Mouse (Mus musculus) ES-E14 (cell line): ENCODE results near the gene Adgrb3. TPM values are rescaled to one million over a fixed set of nuclear protein-coding genes. Genes with fewer than 3 reads are reported as not detected.
"Not testable (repeated sequence)": the region's sequence is repeated elsewhere in the genome, so short reads cannot be mapped to it uniquely, and the experiment has no call there.

Source experiments
- DNase-seq: peaks from one replicate; pipeline ENCODE4 v3.0.0-alpha.2; 2013; ENCODE audit warnings: low read depth, low spot score
- H3K27ac ChIP-seq: 2 replicates; pipeline ENCODE4 v1.5.1; 2012; ENCODE audit warnings: low read depth, mild to moderate bottlenecking, low read length, moderate library complexity, mixed read lengths; ENCODE audit not compliant: poor library complexity, insufficient read depth, severe bottlenecking
- H3K36me3 ChIP-seq: 2 replicates; pipeline ENCODE4 v1.6.1; 2012; ENCODE audit warnings: mild to moderate bottlenecking, low read length, moderate library complexity, mixed read lengths; ENCODE audit not compliant: control insufficient read depth, poor library complexity, insufficient read depth, severe bottlenecking
- H3K4me1 ChIP-seq, 2 experiments: fragments of 150-350 bp in 1 of 2; sonication (generic) in 1 of 2; 2 replicates each; pipeline ENCODE4 v1.6.1; 2012; ENCODE audit warnings: low read length in 2 of 2, mild to moderate bottlenecking in 1 of 2, mixed read lengths in 1 of 2; ENCODE audit not compliant: control insufficient read depth in 2 of 2, insufficient read depth in 2 of 2, poor library complexity in 1 of 2
- H3K4me3 ChIP-seq, 2 experiments: fragments of 150-350 bp in 1 of 2; sonication (generic) in 1 of 2; 2 replicates each; pipeline ENCODE4 v1.5.1; 2012; ENCODE audit warnings: low read length in 2 of 2, low read depth in 1 of 2, mild to moderate bottlenecking in 1 of 2, mixed read lengths in 1 of 2; ENCODE audit not compliant: insufficient read depth in 1 of 2, poor library complexity in 1 of 2, severe bottlenecking in 1 of 2
- H3K9ac ChIP-seq: 2 replicates; pipeline ENCODE4 v1.6.1; 2012; ENCODE audit warnings: low read depth, mild to moderate bottlenecking, low read length, mixed read lengths; ENCODE audit not compliant: poor library complexity, insufficient read depth, severe bottlenecking
- H3K9me3 ChIP-seq: fragments of 150-350 bp; sonication (generic); 2 replicates; pipeline ENCODE4 v1.6.1; 2012; ENCODE audit warnings: low read depth, mild to moderate bottlenecking, low read length; ENCODE audit not compliant: control insufficient read depth, insufficient read depth
- CHD2 ChIP-seq: IDR thresholded peaks from 2 replicates; pipeline ENCODE4 v1.6.1; 2014; ENCODE audit warnings: mild to moderate bottlenecking, low read depth, low read length, inconsistent platforms
- HCFC1 ChIP-seq: IDR thresholded peaks from 2 replicates; pipeline ENCODE4 v1.6.1; 2012; ENCODE audit warnings: low read length, inconsistent platforms, borderline replicate concordance; ENCODE audit not compliant: insufficient read depth
- MAFK ChIP-seq: IDR thresholded peaks from 2 replicates; pipeline ENCODE4 v1.6.1; 2014; ENCODE audit warnings: mild to moderate bottlenecking, low read depth, low read length, inconsistent platforms; ENCODE audit not compliant: insufficient read depth
- ZC3H11A ChIP-seq: IDR thresholded peaks from 2 replicates; pipeline ENCODE4 v1.6.1; 2012; ENCODE audit warnings: low read depth, mild to moderate bottlenecking, inconsistent platforms, low read length, borderline replicate concordance
- ZNF384 ChIP-seq: IDR thresholded peaks from 2 replicates; pipeline ENCODE4 v1.6.1; 2012; ENCODE audit warnings: low read depth, low read length, inconsistent platforms
- in situ Hi-C, 2 experiments: fragments of 600-800 bp; cut with MboI; formaldehyde crosslinking; loops; one replicate each; pipeline ENCODE4 v1.15.1; 2025; ENCODE audit warnings: low sequenced_read_pairs in 2 of 2, inconsistent platforms in 1 of 2; ENCODE audit not compliant: unreplicated experiment in 2 of 2
- total RNA-seq: library from RNA; depleted of rRNA; stranded (reverse); fragments of 300-350 nt; gene quantifications from 2 replicates; pipeline ENCODE4 v1.2.3, GENCODE M21; 2012

Adgrb3 gene
- total RNA-seq, 1 experiment, result 0.27 TPM

DNA sequence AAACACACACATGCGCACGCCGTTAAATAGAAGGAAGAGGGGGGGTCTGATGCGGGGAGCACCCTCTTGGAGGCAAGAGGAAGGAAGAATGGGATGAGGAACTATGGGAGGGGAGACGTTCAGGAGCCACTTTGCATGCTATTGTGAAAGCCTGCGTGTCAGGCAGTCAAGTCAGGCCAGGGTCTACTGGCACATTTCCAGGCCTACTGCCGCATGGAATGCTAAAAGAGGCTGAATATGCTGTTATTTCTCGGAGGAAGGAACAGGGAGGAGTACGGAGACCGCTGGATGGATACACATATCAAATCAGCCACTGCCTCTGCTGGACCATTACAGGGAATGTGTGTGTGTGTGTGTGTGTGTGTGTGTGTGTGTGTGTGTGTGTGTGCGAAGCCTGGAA, 355.0 kb downstream of the Adgrb3 start:
- Histone ChIP-seq H3K4me3 (no peak overlapping the region), H3K4me1 (no peaks in the 10 kb centered on the region), H3K27ac (no peak overlapping the region), H3K9ac (no peak overlapping the region), H3K9me3 (no peaks in the 10 kb centered on the region), H3K36me3 (no peaks in the 10 kb centered on the region)
- TF ChIP-seq HCFC1 (no peak), ZNF384 (no peak), CHD2 (no peak), ZC3H11A (no peak), MAFK (no peak)
- no peak for DNase-seq
- in situ Hi-C loops, result no loop called here

DNA sequence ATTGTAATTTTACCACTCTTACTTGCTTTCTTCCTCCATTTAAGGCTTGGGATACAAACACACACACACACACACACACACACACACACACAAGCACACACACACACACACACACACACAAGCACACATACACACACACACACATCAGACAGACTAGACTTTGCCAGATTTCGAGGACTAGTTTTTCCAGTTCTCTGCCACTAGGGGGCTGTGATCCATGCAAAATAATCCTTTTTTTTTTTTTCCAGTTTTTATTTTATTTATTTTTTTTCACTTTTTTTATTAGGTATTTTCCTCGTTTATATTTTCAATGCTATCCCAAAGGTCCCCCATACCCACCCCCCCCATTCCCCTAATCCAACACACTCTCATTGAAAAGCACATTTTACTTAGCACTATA, 357.9 kb downstream of the Adgrb3 start:
- H3K4me1 ChIP-seq, H3K4me3 ChIP-seq, H3K36me3 ChIP-seq, DNase-seq, in situ Hi-C loops, H3K27ac ChIP-seq, H3K9ac ChIP-seq, H3K9me3 ChIP-seq: not testable (repeated sequence)

DNA sequence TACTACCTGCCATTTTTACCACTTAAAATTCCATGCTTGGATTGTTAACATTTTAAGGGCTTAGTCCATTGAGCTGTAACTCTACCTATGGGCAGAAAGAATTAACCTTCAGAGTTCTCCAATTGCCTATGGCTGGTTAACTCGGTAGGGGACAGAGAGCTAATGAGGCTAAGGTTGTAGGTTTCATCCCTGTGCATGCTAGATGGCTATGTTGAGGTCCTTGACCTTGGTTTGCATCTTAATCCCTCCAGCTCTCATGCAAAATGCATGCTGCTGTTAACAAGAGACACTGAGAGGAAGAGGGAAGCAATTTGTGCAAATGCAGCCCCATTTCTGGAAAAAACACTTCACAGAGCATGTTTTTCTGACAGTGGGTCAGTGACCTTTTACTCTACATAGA, 366.9 kb downstream of the Adgrb3 start:
- Histone ChIP-seq H3K9me3 (no peaks in the 10 kb centered on the region), H3K9ac (no peak overlapping the region), H3K4me1 (no peaks in the 10 kb centered on the region; a peak in 1 of 4 replicates), H3K27ac (no peak overlapping the region), H3K36me3 (no peaks in the 10 kb centered on the region), H3K4me3 (no peak overlapping the region)
- TF ChIP-seq ZNF384 (no peak), CHD2 (no peak), ZC3H11A (no peak), MAFK (no peak), HCFC1 (no peak)
- DNase-seq, result no peak
- in situ Hi-C loops, result no loop called here

GRCm38 (mm10) chr1:25435506-25435905, 394.0 kb downstream of the Adgrb3 start:
- no peak overlapping the region for H3K4me3 ChIP-seq
- in situ Hi-C loops, result no loop called here

GRCm38 (mm10) chr1:25430219-25430862, 399.2 kb downstream of the Adgrb3 start:
- Histone ChIP-seq H3K36me3 (no peaks in the 10 kb centered on the region), H3K4me1 (no peaks in the 10 kb centered on the region), H3K27ac (no peak overlapping the region), H3K9ac (no peak overlapping the region), H3K4me3 (no peak overlapping the region), H3K9me3 (no peaks in the 10 kb centered on the region)
- in situ Hi-C loops, result no loop called here
- DNase-seq, result no peak
- no peak for TF ChIP-seq CHD2
- TF ChIP-seq MAFK, result no peak

More at GRCm38 (mm10) chr1:25435506-25435905, 394.0 kb downstream of the Adgrb3 start:
- Histone ChIP-seq H3K27ac (no peak overlapping the region), H3K4me1 (no peaks in the 10 kb centered on the region), H3K36me3 (no peaks in the 10 kb centered on the region), H3K9me3 (no peaks in the 10 kb centered on the region), H3K9ac (no peak overlapping the region)
- no peak for DNase-seq
- TF ChIP-seq ZNF384, result no peak
- TF ChIP-seq HCFC1, result no peak
- TF ChIP-seq MAFK, result no peak
- TF ChIP-seq CHD2, result no peak
- TF ChIP-seq ZC3H11A, result no peak
